Mouse (Mus musculus) MN1 (cell line): ENCODE results near the gene Slc6a4.
"Not testable (repeated sequence)": the region's sequence is repeated elsewhere in the genome, so short reads cannot be mapped to it uniquely, and the experiment has no call there.

Source experiments
- DNase-seq: peaks from one replicate; pipeline ENCODE4 v3.0.0-alpha.2; 2016; ENCODE audit warnings: low spot score

Gene Slc6a4

GRCm38 (mm10) chr11:77018046-77018445 is 19.6 kb downstream of the Slc6a4 start:
- DNase-seq = no peak

GRCm38 (mm10) chr11:77019539-77019938 is 21.1 kb downstream of the Slc6a4 start:
- no peak for DNase-seq

GRCm38 (mm10) chr11:77021749-77022396 is 23.5 kb downstream of the Slc6a4 start:
- no peak for DNase-seq

GRCm38 (mm10) chr11:77026559-77026958 is 28.2 kb downstream of the Slc6a4 start:
- DNase-seq = no peak

- DNase-seq = no peak
Measured at GRCm38 (mm10) chr11:77028157-77028556, 29.8 kb downstream of the Slc6a4 start.

- no peak for DNase-seq
Measured at GRCm38 (mm10) chr11:77031151-77031934, 32.9 kb downstream of the Slc6a4 start.

GRCm38 (mm10) chr11:77041891-77042290 is 43.5 kb downstream of the Slc6a4 start:
- no peak for DNase-seq

- no peak for DNase-seq
Measured at GRCm38 (mm10) chr11:77042816-77043215, 44.4 kb downstream of the Slc6a4 start.

- peak; percentile 54 for DNase-seq
Measured at GRCm38 (mm10) chr11:77061951-77062350, 63.5 kb downstream of the Slc6a4 start.

GRCm38 (mm10) chr11:77063406-77063805 is 65.0 kb downstream of the Slc6a4 start:
- DNase-seq = no peak

- DNase-seq = no peak
Measured at GRCm38 (mm10) chr11:77068825-77069224, 70.4 kb downstream of the Slc6a4 start.

GRCm38 (mm10) chr11:77070721-77071120 is 72.3 kb downstream of the Slc6a4 start:
- DNase-seq = peak; percentile 28

GRCm38 (mm10) chr11:77077331-77077730 is 78.9 kb downstream of the Slc6a4 start:
- DNase-seq = not testable (repeated sequence)

GRCm38 (mm10) chr11:77077792-77078191 is 79.4 kb downstream of the Slc6a4 start:
- peak; percentile 37 for DNase-seq

GRCm38 (mm10) chr11:77078273-77079134 is 80.1 kb downstream of the Slc6a4 start, which contains the start of gene Nsrp1:
Gene Nsrp1 (minus strand): TSS chr11:77078435.
- peak; percentile 91 for DNase-seq

GRCm38 (mm10) chr11:77079361-77079760 is 81.0 kb downstream of the Slc6a4 start:
- DNase-seq = no peak
